Mouse (Mus musculus) large intestine, adult 2 months (tissue): ENCODE results near the gene Usp48. TPM values are rescaled to one million over a fixed set of nuclear protein-coding genes. Genes with fewer than 3 reads are reported as not detected.

Source experiments
- DNase-seq: peaks from one replicate; pipeline ENCODE4 v3.0.0-alpha.2; 2012; ENCODE audit warnings: low read depth, low spot score
- WGBS: fragments of 180-500 bp; shearing (Covaris S2); methylation state at CpG from one replicate; pipeline ENCODE4 v1.1.7; 2018; 5-methylcytosine and 5-hydroxymethylcytosine counted together
- polyA plus RNA-seq: library from polyadenylated mRNA; depleted of rRNA; stranded (reverse); fragments of >200 nt; gene quantifications from 2 replicates; pipeline ENCODE4 v1.2.3, GENCODE M21; 2012

Gene Usp48
- polyA plus RNA-seq, 1 experiment, result 27.2 TPM

DNA sequence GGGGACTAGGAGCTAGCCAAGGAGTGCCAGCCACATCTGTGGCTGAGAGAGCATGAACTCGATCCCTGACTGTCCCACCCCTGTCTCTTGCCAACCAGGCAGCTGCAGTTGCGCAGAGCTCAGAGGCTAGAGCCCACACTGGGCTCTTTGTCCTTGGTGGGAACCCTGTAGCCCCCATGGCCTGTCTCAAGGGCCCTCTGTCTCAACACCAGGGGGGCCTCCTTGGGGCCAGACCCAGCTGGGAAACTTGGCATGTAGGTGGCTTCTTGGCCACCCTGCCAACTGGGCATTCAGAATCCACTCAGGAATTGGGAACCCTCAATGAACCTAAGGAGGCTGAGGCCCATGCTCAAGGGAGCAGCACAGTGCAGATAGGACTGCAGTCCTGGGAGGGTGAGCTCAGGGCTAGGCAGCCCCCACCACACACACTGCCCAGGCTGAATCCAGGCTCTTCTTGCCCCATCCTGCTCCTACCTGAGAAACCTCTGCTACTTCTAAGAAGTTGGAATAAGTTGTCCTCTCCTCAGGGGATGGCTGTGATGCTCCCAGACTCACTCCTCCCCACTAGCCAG is 86.5 kb downstream of the Usp48 start:
- WGBS, result 70% methylated on average over 2 of the region's 2 CpGs
- DNase-seq, result no peak

DNA sequence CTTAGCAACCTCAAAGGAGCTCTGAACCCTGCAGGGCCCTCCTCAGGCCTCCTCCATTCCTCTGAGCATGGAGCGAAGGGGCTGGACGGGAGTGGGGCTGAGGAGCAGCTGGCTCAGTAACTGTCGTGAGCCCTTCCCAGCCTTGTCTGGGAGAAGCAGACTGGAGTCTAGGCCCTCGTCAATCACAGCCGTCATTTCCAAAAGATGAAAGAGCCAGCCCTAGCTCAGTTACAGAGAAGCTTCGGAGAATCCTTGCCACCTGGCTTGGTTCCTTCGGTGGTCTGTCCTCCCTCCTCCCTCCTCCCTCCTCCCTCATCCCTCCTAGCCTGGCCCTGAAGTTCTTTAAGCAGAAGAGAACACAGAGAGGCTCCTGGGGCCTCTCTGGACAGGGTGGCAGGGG is 87.2 kb downstream of the Usp48 start:
- 63% methylated on average over 7 of the region's 7 CpGs for WGBS
- no peak for DNase-seq

DNA sequence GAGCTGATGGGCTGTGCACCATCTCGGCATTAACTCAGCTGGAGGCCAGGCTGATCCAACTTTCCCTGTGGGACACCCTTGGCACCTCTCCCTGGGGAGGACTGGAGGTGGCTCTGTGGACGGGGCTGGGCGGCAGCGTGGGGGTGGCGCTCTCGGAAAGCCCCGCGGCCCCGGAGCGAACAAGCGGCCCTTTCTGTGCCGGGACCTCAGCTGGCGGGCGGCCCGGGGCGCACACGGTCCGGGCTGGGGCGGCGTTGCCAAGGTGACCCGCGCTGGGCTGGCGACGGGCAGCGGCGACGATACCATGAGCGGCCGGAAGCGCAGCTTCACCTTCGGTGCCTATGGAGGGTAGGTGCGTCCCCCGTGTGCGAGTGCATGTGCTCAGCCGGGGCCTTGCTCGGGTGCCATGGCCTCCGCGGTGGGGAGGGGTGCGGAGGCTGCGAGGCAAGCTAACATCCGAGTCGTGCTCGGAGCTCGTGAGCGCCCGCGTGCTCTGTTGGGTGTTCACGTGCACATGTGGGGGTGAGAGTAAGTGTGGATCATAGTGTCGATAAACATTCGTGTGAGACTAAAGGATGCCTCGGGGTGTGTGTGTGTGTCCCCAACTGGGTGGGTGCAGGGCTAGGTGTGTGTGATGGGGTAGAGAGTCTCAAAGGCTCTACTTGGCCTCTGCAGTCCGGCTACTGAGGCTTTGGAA is 88.0 kb downstream of the Usp48 start:
- 4% methylated on average over 52 of the region's 52 CpGs for WGBS
- no peak for DNase-seq

DNA sequence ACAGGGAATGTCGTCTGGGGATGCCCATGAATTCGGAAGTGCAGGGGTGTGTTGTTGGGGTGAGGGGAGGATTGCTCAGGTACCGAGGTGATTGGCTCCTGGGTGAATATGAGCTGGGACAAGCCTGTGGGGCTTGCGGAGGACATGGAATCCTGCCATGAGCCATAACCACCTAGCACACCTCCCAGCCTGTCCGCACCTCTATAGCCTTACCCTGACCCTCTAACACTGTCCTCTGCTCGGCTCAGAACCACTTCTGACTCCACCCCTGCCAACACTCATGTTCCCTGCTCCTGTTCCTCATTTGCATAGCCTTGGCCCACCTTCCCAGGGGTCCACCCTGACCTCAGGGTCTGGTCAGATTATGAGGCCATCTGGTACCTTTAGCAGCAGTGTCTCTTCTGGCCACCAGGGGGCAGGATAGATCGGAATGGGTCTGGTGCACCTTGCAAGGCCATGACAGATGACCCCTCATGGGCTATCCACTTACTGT is 89.5 kb downstream of the Usp48 start:
- DNase-seq, result no peak
- WGBS, result 41% methylated on average over 7 of the region's 7 CpGs

DNA sequence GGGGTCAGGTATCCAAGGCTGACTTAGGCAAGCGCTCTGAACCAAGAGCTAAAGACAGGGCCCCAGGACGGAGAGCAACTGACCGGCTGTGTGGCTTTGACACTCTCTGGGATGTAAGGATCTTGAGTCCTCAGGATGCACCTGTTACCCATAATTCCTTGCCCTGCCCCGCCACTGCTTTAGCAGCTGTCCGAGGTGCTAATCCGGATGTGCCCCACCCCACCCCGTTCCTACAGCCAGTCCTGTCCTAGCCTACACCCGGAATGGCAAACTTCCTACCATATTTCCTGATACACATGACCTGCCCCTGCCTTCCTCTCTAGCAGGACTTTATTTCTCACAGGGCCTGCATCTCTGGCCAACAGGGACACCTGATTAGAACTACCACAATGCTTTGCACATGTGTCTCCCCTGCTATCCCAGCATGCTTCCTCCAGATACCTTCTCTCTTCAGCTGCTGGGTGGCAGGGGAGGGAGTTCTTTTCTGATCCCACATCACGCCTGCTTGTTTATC is 91.3 kb downstream of the Usp48 start:
- WGBS, result 28% methylated on average over 9 of the region's 9 CpGs
- no peak for DNase-seq

DNA sequence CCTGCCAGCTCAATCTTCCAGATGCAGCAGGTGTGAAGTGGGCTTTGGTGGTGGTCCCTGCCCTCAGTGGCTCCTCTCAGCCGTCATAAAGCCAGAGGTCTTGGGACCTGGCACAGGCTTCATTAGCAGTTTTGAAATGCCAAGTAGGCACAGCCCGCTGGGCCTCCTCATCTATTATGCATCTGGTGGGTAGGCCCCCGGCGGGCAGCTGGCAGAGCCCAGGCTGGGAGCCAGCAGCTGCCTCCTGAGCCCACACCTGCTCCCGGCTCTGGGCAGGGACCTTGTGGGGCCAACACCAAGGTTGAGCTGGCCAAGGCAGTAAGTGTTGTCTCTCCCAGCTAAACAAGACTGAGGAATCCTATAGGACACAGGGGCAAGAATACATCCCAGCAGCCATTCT is 92.7 kb downstream of the Usp48 start:
- WGBS, result 51% methylated on average over 5 of the region's 5 CpGs
- DNase-seq, result no peak

DNA sequence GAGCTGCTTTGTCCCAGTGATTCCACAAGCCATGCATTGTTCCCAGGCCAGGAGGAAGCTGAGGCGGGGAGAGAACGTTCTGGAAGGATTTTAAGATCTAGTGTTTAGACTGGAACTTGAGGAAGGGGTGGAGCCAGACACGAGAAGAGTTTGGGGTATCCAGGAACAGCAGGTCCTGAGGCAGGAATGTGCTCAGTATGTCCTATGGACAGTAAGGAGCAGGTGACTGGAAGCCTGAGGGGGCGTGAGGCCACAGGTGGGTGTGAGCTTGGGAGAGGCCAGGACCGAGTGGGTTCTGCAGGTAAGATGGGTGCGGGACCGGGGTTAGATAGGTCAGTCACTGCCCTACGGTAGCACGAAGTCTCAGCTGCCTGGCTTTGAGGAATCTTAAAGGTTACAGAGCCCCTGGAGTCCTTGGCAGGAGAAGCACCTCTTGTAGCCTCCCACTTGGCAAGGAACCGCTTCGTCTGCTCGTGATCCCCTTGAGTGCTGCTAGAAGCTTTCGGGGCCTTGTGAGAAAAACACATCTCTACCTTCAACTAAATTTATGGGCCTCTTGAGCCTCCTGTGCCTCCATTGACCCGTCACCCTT is 93.8 kb downstream of the Usp48 start:
- no peak for DNase-seq
- WGBS, result 59% methylated on average over 14 of the region's 14 CpGs

DNA sequence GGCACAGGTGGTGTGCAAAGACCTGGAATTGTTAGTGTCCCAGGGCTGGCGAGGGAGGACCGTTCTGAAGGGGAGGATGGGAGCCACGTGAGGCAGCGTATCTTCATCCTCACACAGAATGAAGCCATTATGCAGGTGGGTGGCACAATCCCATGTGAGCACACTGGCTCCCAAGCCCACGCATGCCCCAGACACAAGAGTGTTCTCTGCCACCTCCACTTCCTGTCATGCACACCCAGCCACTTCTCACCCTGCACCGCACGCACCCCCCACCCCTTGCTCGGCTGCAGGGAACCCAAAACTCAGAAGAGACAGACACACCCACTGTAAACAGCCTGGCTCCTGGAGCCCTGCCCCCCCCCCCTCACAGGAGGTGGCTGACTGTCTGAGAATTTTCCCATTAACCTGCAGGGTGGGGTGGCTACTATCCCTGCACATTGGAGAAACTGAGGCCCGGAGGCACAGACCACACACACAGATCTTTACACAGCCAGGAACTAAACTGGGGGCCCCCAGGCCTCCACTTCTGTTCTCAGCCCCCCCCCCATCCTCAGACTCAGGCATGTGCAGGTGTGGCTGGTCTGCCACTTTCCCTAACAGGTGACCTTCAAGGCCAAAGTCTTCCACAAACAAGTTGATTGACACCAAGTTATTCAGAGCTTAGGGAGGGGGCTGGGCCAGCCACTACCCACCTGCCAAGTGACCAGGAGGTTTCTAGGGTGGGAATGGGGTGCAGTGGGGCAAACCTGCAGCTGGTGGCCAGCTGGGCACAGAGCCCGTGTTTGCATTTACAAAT is 98.8 kb downstream of the Usp48 start:
- DNase-seq, result no peak
- 39% methylated on average over 10 of the region's 10 CpGs for WGBS

DNA sequence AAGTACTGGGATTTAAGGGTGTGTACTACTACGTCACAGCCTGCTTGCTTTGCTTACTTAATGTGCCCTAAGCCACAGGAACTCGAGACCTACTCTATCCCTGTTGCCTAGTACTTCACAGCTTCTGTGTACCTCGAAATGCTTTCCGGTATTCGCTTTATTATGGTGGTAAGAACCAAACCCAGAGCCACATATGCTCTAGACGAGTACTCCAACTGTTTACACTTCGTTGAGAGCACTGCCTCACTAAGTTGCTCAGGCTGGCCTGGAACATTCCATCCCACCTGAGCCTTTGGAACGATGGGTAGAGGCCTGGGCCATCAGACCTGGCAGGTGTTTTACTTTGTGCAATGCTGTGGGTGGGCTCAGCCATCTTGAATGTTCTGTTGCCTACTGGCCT is 101.7 kb downstream of the Usp48 start:
- no peak for DNase-seq
- 51% methylated on average over 8 of the region's 8 CpGs for WGBS

DNA sequence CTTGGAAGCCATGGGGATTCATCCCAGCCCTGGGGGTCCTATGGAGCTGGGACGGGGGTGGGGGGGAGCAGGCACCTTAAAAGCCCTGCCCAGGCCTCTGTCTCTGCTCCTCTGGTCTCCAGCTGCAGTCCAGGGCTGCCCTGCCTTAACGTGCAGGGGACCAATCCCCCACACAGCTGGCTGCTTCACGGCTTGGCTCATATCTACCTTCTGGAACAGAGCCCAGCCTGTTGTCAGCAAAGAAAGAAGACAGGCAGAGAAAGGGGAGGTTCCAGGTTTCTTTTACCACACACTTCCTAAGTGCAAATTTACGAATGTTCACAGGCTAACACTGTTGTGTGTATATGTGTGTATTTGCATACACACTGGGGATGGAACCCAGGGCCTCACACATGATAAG is 102.3 kb downstream of the Usp48 start:
- no peak for DNase-seq
- WGBS, result 14% methylated on average over 4 of the region's 4 CpGs

DNA sequence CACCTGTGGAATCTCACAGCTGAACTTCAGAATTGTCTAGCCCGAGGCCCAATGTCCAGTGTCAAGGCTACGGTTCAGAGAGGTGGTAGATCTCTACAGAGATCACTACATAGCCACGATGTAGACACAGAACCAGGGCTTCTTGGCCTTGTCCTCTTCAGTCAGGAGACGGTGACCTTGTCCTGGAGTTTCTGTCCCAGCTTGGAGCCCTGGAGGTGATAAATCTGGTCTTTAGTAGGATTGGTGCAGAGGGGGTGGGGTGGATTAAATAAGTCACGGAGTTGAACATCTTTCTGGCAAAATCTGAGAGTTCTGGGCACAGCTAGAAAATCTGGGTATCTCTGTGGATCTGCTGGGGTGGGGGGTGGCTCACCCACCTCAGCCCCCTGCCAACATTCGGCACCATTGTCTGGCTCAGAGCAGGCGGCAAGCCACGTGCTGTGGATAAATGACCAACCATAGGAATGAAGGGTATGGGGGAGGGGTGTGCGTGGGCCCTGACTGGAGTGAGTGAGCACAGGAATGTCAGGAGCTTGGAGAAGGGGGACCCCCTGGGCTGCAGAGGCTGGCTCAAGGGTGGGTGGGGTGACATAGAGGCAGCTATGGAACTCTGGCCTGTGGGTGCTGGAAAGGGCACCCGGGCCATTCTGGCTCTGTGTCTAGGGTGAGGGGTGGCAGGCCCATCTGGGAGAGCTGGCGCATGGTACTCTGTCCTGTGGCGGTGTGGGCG is 103.8 kb downstream of the Usp48 start:
- WGBS, result 71% methylated on average over 13 of the region's 13 CpGs
- DNase-seq, result no peak

DNA sequence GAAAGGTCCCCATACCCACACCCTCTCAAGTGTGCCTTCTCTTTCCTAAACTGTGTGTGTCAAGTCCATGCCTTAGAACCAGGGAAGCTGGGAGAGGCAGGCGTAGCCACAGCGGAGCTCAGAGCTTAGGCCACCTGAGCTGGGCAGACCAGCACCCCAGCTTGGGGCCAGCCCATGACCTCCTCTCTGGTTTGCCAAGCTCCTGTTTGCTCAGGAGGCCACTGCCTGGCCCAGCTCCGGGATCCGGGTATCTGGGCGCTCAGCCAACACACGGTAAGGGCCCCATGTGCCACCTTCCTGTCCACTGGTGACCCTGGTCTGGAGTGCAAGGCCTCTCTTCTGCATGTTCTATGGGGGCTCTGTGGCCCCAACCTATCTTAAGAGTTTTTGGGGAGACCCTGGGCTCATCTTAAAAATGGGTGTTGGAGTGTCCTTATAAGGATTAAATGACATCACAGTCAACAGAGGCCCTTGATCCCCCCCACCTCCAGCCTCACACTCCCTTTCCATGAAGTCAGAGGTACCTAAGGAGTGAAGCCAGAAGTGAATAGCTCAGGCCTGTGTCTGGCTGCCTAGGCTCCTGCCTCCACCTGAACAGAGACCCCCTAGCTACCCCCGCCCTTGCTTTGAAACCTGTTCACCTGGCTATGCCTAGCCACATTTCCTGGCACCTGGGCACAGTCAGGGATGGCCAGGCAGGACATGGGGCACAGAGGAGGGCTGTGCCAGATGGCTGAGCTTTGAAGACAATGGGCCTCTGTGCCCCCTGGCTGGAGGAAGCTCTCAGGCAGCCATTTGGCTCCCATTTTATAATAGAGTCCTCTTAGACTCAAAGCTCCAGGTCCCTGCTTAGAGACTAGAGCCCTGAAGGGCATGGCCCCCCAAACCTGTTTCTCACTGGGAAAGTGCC is 104.8 kb downstream of the Usp48 start:
- WGBS, result 26% methylated on average over 7 of the region's 7 CpGs
- no peak for DNase-seq

DNA sequence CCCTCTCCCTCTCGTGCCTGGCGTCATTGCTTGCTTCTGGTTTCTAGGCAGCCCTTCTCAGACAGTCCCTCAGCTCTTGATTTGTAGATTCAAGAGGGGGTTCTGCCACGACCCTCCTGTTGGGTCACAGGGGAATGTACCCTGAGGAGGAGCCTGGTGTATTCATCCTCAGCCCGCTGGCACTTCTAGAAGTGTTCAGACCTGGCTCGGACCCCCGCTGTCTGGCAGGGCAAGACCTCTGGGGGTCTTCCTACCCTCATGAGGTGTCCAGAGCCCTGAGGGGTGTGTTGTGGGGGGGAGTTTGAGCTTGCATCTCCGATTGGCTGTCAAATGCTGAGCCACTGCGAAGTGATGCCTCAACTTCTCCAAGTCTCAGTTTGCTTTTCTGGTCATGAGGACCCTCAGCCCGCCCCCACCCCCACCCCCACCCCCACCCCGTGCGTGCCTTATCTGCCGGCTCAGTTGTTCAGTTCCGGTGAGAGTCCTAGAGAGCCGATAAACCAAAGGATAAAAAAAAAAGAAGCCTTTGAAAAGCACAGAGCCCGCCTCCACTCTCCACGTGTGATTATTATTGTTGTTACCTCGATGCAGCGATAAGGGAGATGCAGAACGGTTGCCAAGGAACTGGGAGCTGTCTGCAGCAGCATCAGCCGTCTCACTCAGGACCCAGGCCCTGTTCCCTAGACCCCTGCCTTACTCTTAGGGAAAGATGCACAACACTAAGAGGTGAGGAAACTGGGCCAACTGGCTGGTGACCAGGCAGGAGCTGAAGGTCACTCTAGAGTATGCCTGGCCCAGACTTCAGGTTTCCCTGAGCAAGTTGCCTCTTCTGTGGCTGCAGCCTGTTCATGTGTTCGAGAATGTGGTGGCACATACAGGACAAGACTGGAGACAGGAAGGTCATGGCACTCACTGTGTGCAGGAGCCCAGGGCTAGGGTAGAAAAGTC is 106.0 kb downstream of the Usp48 start:
- WGBS, result 49% methylated on average over 21 of the region's 21 CpGs
- no peak for DNase-seq

DNA sequence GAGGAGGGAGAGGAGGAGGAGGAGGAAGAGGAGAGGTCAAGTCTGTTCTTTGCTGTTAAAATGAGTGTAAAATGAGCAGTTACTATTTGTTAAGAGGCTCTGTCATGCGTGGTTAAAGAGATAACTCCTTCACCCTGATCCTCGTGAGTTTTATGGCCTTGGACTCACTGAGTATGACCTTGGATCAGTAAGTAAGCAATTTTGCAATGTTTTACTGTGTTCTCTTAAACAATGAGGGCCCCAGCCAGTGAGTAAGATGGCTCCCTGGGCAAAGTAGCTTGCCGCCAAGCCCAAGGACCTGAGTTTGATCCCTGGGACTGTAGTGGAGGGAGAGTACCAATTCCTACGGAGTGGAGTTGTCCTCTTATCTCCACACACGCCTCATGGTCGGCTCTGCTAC is 107.4 kb downstream of the Usp48 start:
- WGBS, result 36% methylated on average over 6 of the region's 6 CpGs
- DNase-seq, result no peak

DNA sequence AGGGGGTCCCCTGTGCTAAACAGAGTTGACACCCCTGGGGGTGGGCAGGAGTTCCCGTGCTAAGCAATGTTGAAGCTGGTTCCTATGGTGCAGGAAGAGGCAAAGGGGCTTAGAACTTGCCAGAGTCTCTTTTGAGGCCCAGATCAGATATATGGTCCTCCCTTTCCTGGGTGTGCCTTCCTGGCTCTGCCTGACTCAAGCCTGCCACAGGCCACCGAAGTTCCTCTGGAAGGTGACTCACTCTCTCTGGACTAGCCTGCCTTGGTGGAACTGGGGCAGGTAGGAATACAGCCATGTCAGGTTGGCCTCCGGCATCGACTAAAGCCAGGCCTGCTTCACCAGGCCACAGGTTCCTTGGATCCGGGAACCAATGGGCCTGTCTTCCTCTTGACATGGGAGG is 109.5 kb downstream of the Usp48 start:
- WGBS, result 83% methylated on average over 5 of the region's 5 CpGs
- no peak for DNase-seq

DNA sequence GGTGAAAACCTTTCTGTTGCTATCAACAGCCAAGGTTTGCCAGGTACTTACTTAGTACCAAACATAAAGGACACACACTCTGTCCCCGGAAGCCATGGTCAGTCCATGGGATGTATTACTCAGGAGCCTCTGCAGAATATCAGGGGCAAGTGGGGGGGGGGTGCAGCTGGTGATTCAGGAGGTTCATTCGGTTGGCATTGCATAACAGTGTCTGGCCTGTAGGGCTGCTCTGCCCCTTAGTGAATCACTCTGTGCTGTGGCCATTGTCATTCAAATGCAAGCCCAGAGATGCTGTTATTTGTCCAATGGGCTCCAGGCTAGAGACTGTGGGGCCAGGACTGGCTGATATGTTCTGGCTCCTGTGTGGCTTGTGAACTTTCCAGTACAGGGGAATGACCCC is 111.0 kb downstream of the Usp48 start:
- DNase-seq, result no peak
- 77% methylated on average over 2 of the region's 2 CpGs for WGBS

DNA sequence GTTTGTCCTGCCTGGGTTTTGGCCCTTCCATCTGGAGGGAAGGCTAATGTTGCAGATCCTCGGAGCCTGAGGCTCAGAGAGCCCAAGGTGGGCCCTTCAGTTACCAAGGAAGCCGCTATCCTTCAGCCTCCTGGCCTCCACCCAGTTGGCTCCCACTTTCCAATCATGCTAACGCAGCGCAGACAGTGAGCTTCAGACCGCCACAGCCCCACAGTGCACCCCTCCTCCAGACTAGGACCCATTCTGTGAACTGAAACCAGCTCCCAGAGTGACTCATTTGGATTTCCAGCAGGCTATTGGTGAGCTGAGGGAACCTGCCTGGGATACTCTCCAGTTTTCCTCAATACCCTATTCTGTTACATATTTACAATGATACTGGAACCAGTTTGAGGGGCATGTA is 111.8 kb downstream of the Usp48 start:
- DNase-seq, result no peak
- WGBS, result 65% methylated on average over 5 of the region's 5 CpGs

DNA sequence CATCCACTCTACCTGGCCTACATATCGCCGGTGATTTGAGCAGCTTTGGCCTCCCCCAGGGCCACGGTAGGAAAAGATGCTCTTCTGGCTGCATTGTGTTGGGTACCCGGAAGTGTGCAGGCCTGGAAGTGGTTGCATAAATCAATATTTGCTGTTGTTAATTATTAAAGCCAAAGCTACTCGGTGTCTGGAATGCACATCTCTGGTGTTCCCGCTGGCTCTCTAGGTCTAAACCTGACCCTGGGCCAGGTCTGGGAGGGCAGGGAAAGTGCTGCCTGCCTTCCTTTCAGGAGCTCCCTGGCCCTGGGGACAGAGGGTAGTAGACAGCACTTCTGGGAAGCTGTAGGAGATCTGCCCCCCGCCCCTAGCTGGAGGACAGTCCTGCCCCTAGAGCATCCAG is 113.0 kb downstream of the Usp48 start:
- no peak for DNase-seq

More for the DNA sequence above, 113.0 kb downstream of the Usp48 start:
- 33% methylated on average over 7 of the region's 7 CpGs for WGBS
